11 mouse cellular contexts compared by ENCODE assay signal in the genomic region with DNA sequence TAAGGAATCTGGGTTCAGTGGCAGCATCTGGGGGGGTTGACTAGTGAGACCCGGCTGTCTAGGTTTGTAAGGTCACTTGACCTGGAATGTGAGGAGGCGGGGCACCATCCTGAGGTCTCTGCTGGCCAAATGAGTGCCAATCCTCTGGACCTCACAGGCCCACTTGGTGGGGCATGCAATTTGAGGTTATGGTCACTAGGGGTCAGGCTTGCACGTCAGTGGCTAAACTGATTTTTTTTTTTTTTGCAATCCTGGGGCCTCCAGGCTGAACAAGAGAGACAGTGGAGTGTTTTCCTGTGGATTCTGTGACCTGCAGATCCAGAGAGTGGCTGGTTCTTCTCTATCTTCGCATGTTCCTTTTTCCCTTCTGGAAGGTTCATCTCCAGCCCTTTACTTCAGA.
DNase-seq lines count a peak whose midpoint lies in the region; ATAC-seq and TF ChIP-seq lines count a peak whose summit lies in the region.
"Had no signal": no experiment of that assay in that cellular context is flagged by ENCODE, and none has a peak within 500 bp of the region (broad histone marks: within the 10 kb centered on the region; RNA-seq: fewer than 3 reads in every experiment).

No protein-coding gene starts in this region.

- H3K9ac ChIP-seq in forebrain, embryonic 16.5 days (replicated peaks; ENCODE audit: low read depth, low read length): no peak overlapping the region
- H3K9ac ChIP-seq: embryonic facial prominence, embryonic 15.5 days; liver, embryonic 15.5 days had no signal

- ATAC-seq in forebrain, embryonic 16.5 days: no peak

- H3K4me2 ChIP-seq in forebrain, embryonic 16.5 days (ENCODE audit: low read length): no peak overlapping the region
- H3K4me2 ChIP-seq: embryonic facial prominence, embryonic 15.5 days; liver, embryonic 15.5 days had no signal

- H3K4me1 ChIP-seq in cerebellum, adult 2 months (ENCODE audit: control insufficient read depth, insufficient read depth, low read length): no peaks in the 10 kb centered on the region
- no peaks in the 10 kb centered on the region for H3K4me1 ChIP-seq in forebrain, embryonic 16.5 days (replicated peaks; ENCODE audit: control insufficient read depth, insufficient read depth, low read length)
- H3K4me1 ChIP-seq: liver, embryonic 15.5 days had no signal

- H3K27me3 ChIP-seq in cerebellum, adult 2 months (ENCODE audit: control insufficient read depth, insufficient read depth, low read length): no peaks in the 10 kb centered on the region
- no peaks in the 10 kb centered on the region for H3K27me3 ChIP-seq in forebrain, embryonic 16.5 days (replicated peaks; ENCODE audit: control insufficient read depth, insufficient read depth, low read length)
- H3K27me3 ChIP-seq: liver, embryonic 15.5 days had no signal

- WGBS in cerebellum, adult 2 months: 91% methylated on average over 4 of the region's 4 CpGs
- WGBS in forebrain, embryonic 16.5 days: 78% methylated on average over 4 of the region's 4 CpGs

- no peak for TF ChIP-seq POLR2A in cerebellum, adult 2 months (IDR thresholded peaks at IDR 0.05; ENCODE audit: borderline replicate concordance, insufficient read depth, low read length)

- H3K4me3 ChIP-seq in cerebellum, adult 2 months (replicated peaks; ENCODE audit: insufficient read depth, low read depth, low read length): no peak overlapping the region
- no peak overlapping the region for H3K4me3 ChIP-seq in forebrain, embryonic 16.5 days (replicated peaks; ENCODE audit: low read length)
- H3K4me3 ChIP-seq: embryonic facial prominence, embryonic 15.5 days; liver, embryonic 15.5 days; myocyte had no signal

- no peaks in the 10 kb centered on the region for H3K9me3 ChIP-seq in forebrain, embryonic 16.5 days (ENCODE audit: control insufficient read depth, low read length)
- H3K9me3 ChIP-seq: embryonic facial prominence, embryonic 15.5 days; liver, embryonic 15.5 days had no signal

- no peaks in the 10 kb centered on the region for H3K36me3 ChIP-seq in forebrain, embryonic 16.5 days (ENCODE audit: control insufficient read depth, insufficient read depth)
- H3K36me3 ChIP-seq: embryonic facial prominence, embryonic 15.5 days; liver, embryonic 15.5 days had no signal

- H3K27ac ChIP-seq in cerebellum, adult 2 months (ENCODE audit: insufficient read depth, low read length): no peak overlapping the region
- no peak overlapping the region for H3K27ac ChIP-seq in forebrain, embryonic 16.5 days (ENCODE audit: low read length)
- H3K27ac ChIP-seq: embryonic facial prominence, embryonic 15.5 days; liver, embryonic 15.5 days had no signal

- TF ChIP-seq CTCF in cerebellum, adult 2 months (IDR thresholded peaks at IDR 0.05; ENCODE audit: borderline replicate concordance, insufficient read depth, low read depth, low read length): peak; percentile 25; the same call in 1 of the 2 replicates

- no peak for DNase-seq in cerebellum, adult 2 months
- DNase-seq in cerebellum, adult 11-12 months: no peak
- DNase-seq in kidney, postnatal 36 days: peak; percentile 19 to 61
- no peak for DNase-seq in kidney, postnatal 4 days
- DNase-seq in A20 (ENCODE audit: low read depth, low spot score): peak; percentile 56
- DNase-seq in embryo, embryonic 10.5 days (ENCODE audit: low spot score): peak; percentile 52
- no peak for DNase-seq in urinary bladder, postnatal 14 days (ENCODE audit: low spot score)

Comparison
In these comparisons a context has a peak if more than half of its experiments do, and no peak if none do; other contexts are left out.
1. DNase-seq: peak in kidney, postnatal 36 days (2 of 2), A20 (single experiment) and embryo, embryonic 10.5 days (single experiment); none in cerebellum, adult 2 months (0 of 2), cerebellum, adult 11-12 months (single experiment), kidney, postnatal 4 days (0 of 2) and urinary bladder, postnatal 14 days (single experiment).